7 mouse cellular contexts compared by ENCODE assay signal in genomic region chr15:81729241-81729791, GRCm38 (mm10). TPM values are rescaled to one million over a fixed set of nuclear protein-coding genes. Genes with fewer than 3 reads are reported as not detected.
DNase-seq lines count a peak whose midpoint lies in the region; ATAC-seq and TF ChIP-seq lines count a peak whose summit lies in the region.

No protein-coding gene starts in this region.

- H3K4me2 ChIP-seq in CH12.LX (ENCODE audit: insufficient read depth, low read depth, poor library complexity, severe bottlenecking): peak overlapping the region; percentile 76; the same call in 1 of the 2 replicates
- peak overlapping the region; percentile 99 for H3K4me2 ChIP-seq in lung, postnatal 0 days (replicated peaks; ENCODE audit: low read depth, low read length)

- H3K9ac ChIP-seq in CH12.LX (ENCODE audit: insufficient read depth, low read depth): peak overlapping the region; percentile 82
- peak overlapping the region; percentile 64 for H3K9ac ChIP-seq in lung, postnatal 0 days (replicated peaks; ENCODE audit: low read depth)

- in situ Hi-C loops in CH12.LX (cut with MboI; ENCODE audit: low pct_ligation_motif_present, low pct_unique_long_range_greater_than_20kb, low sequenced_read_pairs): no loop called here

- H3K4me1 ChIP-seq in CH12.LX (ENCODE audit: control insufficient read depth in 1 of 2, insufficient read depth in 2 of 2): peaks cover 5 to 29% of the 10 kb centered on the region in 2 experiments
- peaks cover 19% of the 10 kb centered on the region for H3K4me1 ChIP-seq in embryonic facial prominence, embryonic 10.5 days
- peaks cover 8% of the 10 kb centered on the region; the same call in 1 of the 2 replicates for H3K4me1 ChIP-seq in lung, postnatal 0 days (ENCODE audit: insufficient read depth, low read depth, low read length)

- TF ChIP-seq RAD21 in CH12.LX (IDR thresholded peaks at IDR 0.05; ENCODE audit: low read depth, low read length): no peak

- no peak for TF ChIP-seq EP300 in CH12.LX (IDR thresholded peaks at IDR 0.05; ENCODE audit: low read length)
- no peak for TF ChIP-seq EP300 in lung, postnatal 0 days (IDR thresholded peaks at IDR 0.05)

- H3K27me3 ChIP-seq in CH12.LX (replicated peaks): no peaks in the 10 kb centered on the region
- no peaks in the 10 kb centered on the region for H3K27me3 ChIP-seq in embryonic facial prominence, embryonic 10.5 days (replicated peaks; ENCODE audit: low read depth, poor library complexity, severe bottlenecking)
- H3K27me3 ChIP-seq in lung, postnatal 0 days (replicated peaks; ENCODE audit: insufficient read depth, low read length): no peaks in the 10 kb centered on the region

- no peaks in the 10 kb centered on the region for H3K9me3 ChIP-seq in CH12.LX (replicated peaks; ENCODE audit: low read length)
- H3K9me3 ChIP-seq in embryonic facial prominence, embryonic 10.5 days: no peaks in the 10 kb centered on the region
- no peaks in the 10 kb centered on the region for H3K9me3 ChIP-seq in lung, postnatal 0 days (ENCODE audit: low read length)

- peak; percentile 34 for DNase-seq in CH12.LX (ENCODE audit: extremely low read depth)
- peak; percentile 23 to 47 for DNase-seq in adrenal gland, adult 18-20 months (ENCODE audit: low spot score in 2 of 2)
- DNase-seq in embryonic facial prominence, embryonic 10.5 days (ENCODE audit: low spot score): peak; percentile 32
- DNase-seq in heart, postnatal 4 days: peak; percentile 34
- DNase-seq in layer of hippocampus, adult 8-10 months (ENCODE audit: low spot score in 2 of 2): peak; percentile 40 to 46
- peak; percentile 32 for DNase-seq in lung, postnatal 0 days (ENCODE audit: low spot score)
- DNase-seq in right cerebral cortex, postnatal 10 days (ENCODE audit: low spot score in 2 of 2): peak; percentile 66 to 74

- under 1% methylated on average over 49 of the region's 49 CpGs for WGBS in embryonic facial prominence, embryonic 10.5 days
- WGBS in lung, postnatal 0 days: under 1% methylated on average over 35 of the region's 49 CpGs

- peak; percentile 11 for ATAC-seq in lung, postnatal 0 days

- H3K27ac ChIP-seq in CH12.LX (ENCODE audit: insufficient read depth, low read depth): peak overlapping the region; percentile 40
- H3K27ac ChIP-seq in embryonic facial prominence, embryonic 10.5 days (replicated peaks): peak overlapping the region; percentile 95
- H3K27ac ChIP-seq in lung, postnatal 0 days (ENCODE audit: low read length): no peak overlapping the region

- TF ChIP-seq POLR2A in CH12.LX (IDR thresholded peaks at IDR 0.05; ENCODE audit: low read depth, low read length): no peak

- dilution Hi-C loops in CH12.LX (cut with MboI; ENCODE audit: extremely low pct_ligation_motif_present, extremely low pct_unique_long_range_greater_than_20kb, low sequenced_read_pairs): no loop called here

- TF ChIP-seq CTCF in CH12.LX (conservative IDR thresholded peaks at IDR 0.05 in 1 of 2, IDR thresholded peaks at IDR 0.05 in 1 of 2; ENCODE audit: low read depth in 2 of 2, low read length in 2 of 2): no peak
- no peak for TF ChIP-seq CTCF in lung, postnatal 0 days (IDR thresholded peaks at IDR 0.05)

- H3K36me3 ChIP-seq in CH12.LX (replicated peaks in 1 of 2; ENCODE audit: control insufficient read depth in 1 of 2, insufficient read depth in 1 of 2, low read length in 1 of 2): peaks cover 11 to 28% of the 10 kb centered on the region in 2 experiments
- H3K36me3 ChIP-seq in embryonic facial prominence, embryonic 10.5 days (replicated peaks): peaks cover 29% of the 10 kb centered on the region
- no peaks in the 10 kb centered on the region for H3K36me3 ChIP-seq in lung, postnatal 0 days (ENCODE audit: insufficient read depth, low read length)

- H3K4me3 ChIP-seq in CH12.LX (replicated peaks in 1 of 3; ENCODE audit: low read depth in 2 of 3, low read length in 2 of 3, poor library complexity in 1 of 3): peak overlapping the region; percentile 79 to 100 (median 96)
- peak overlapping the region; percentile 100 for H3K4me3 ChIP-seq in embryonic facial prominence, embryonic 10.5 days
- H3K4me3 ChIP-seq in lung, postnatal 0 days (ENCODE audit: low read depth, low read length): peak overlapping the region; percentile 91

- H3K79me2 ChIP-seq in CH12.LX (replicated peaks; ENCODE audit: control insufficient read depth, extremely low read depth, insufficient read depth, poor library complexity, severe bottlenecking): peaks cover 54% of the 10 kb centered on the region

TF ChIP-seq in CH12.LX, 34 proteins besides CTCF, POLR2A, EP300 and RAD21:
- TF ChIP-seq MAX (IDR thresholded peaks at IDR 0.05; ENCODE audit: low read length) (no peak), CHD1 (IDR thresholded peaks at IDR 0.05; ENCODE audit: low read depth, low read length) (peak; percentile 47; the same call in 1 of the 2 replicates)

RNA-seq across cellular contexts. Expression of gene Zc3h7b, which starts 15.5 kb away (rescaled TPM):
- total RNA-seq in CH12.LX (2012; rRNA removed) (19.7 and 20.4 TPM in 2 replicates), CH12.LX (2014; rRNA removed) (7.9 and 8.4 TPM in 2 replicates)
- 37.2 and 43.1 TPM in 2 replicates for polyA plus RNA-seq in CH12.LX (2012; ENCODE audit: insufficient read length, low read depth)
- 10 to 100 TPM; 68.9 to 69.9 TPM for total RNA-seq in adrenal gland, adult 18-20 months (2021)
- polyA plus RNA-seq in embryonic facial prominence, embryonic 10.5 days (2016; fragmentation: Nextera tagmentation; extraction: Ambion mirVana): 50.3 and 52.0 TPM in 2 replicates
- total RNA-seq in heart, postnatal 4 days (2021): 10 to 100 TPM; 78.6 to 88.9 TPM
- 100 to 1,000 TPM; 123 to 147 (median 135) TPM for total RNA-seq in layer of hippocampus, adult 8-10 months (2022)
- polyA plus RNA-seq in lung, postnatal 0 days (2015; fragmentation: Nextera tagmentation; extraction: Ambion mirVana): 13.8 and 13.9 TPM in 2 replicates

RNA-seq across cellular contexts. Expression of gene Rangap1, which starts 16.0 kb away (rescaled TPM):
- total RNA-seq in CH12.LX (2012; rRNA removed): 180 and 227 TPM in 2 replicates
- total RNA-seq in CH12.LX (2014; rRNA removed): 128 and 130 TPM in 2 replicates
- polyA plus RNA-seq in CH12.LX (2012; ENCODE audit: insufficient read length, low read depth): 207 and 213 TPM in 2 replicates
- 10 to 100 TPM; 69.7 to 70.0 TPM for total RNA-seq in adrenal gland, adult 18-20 months (2021)
- 161 and 173 TPM in 2 replicates for polyA plus RNA-seq in embryonic facial prominence, embryonic 10.5 days (2016; fragmentation: Nextera tagmentation; extraction: Ambion mirVana)
- total RNA-seq in heart, postnatal 4 days (2021): 10 to 100 TPM; 82.7 to 88.8 TPM
- total RNA-seq in layer of hippocampus, adult 8-10 months (2022): 100 to 1,000 TPM; 157 to 176 (median 168) TPM
- polyA plus RNA-seq in lung, postnatal 0 days (2015; fragmentation: Nextera tagmentation; extraction: Ambion mirVana): 17.9 and 24.6 TPM in 2 replicates

RNA-seq across cellular contexts. Expression of gene Chadl, which starts 32.2 kb away (rescaled TPM):
- total RNA-seq in CH12.LX (2012; rRNA removed) (0.17 and 0.21 TPM in 2 replicates), CH12.LX (2014; rRNA removed) (not detected in 2 replicates)
- polyA plus RNA-seq in CH12.LX (2012; ENCODE audit: insufficient read length, low read depth): 0.40 and 0.51 TPM in 2 replicates
- total RNA-seq in adrenal gland, adult 18-20 months (2021): 1 to 10 TPM; 1.8 to 3.0 TPM
- 1.5 and 1.7 TPM in 2 replicates for polyA plus RNA-seq in embryonic facial prominence, embryonic 10.5 days (2016; fragmentation: Nextera tagmentation; extraction: Ambion mirVana)
- total RNA-seq in heart, postnatal 4 days (2021): 1 to 10 TPM in 1 of 2 experiments, under 1 TPM in 1; 0.76 to 1.5 TPM
- 10 to 100 TPM in 3 of 4 experiments, 1 to 10 TPM in 1; 9.9 to 14.4 (median 10.6) TPM for total RNA-seq in layer of hippocampus, adult 8-10 months (2022)
- 2.6 and 2.7 TPM in 2 replicates for polyA plus RNA-seq in lung, postnatal 0 days (2015; fragmentation: Nextera tagmentation; extraction: Ambion mirVana)
